Mouse (Mus musculus) bone marrow, adult 2 months (tissue): Measurements from ENCODE around the gene Map3k14.

Experiments
- CTCF ChIP-seq: fragments of 200-500 bp; IDR thresholded peaks from 2 replicates; pipeline ENCODE4 v1.5.1; 2011; ENCODE audit warnings: low read length, control low read depth; ENCODE audit not compliant: control insufficient read depth, insufficient read depth
- POLR2A ChIP-seq: fragments of 200-500 bp; IDR thresholded peaks from 2 replicates; pipeline ENCODE4 v1.6.1; 2011; ENCODE audit warnings: low read depth, mild to moderate bottlenecking, control low read depth, low read length, borderline replicate concordance; ENCODE audit not compliant: control insufficient read depth

GRCm38 (mm10) chr11:103292890-103293287, 25.6 kb upstream of the Map3k14 start:
- no peak for TF ChIP-seq POLR2A
- no peak for TF ChIP-seq CTCF
